Mouse (Mus musculus) gastrocnemius, postnatal 36 days (tissue): ENCODE results near the gene Dock10. TPM values are rescaled to one million over a fixed set of nuclear protein-coding genes. Genes with fewer than 3 reads are reported as not detected.

ENCODE experiments used
- DNase-seq, 2 experiments: peaks; one replicate each; pipeline ENCODE4 v3.0.0; 2022
- intact Hi-C: fragments of 180-260 bp; cut with DNase I; formaldehyde crosslinking; loops from one replicate; pipeline ENCODE4 v1.15.1; 2025
- total RNA-seq, 2 experiments: library from RNA; stranded (reverse); gene quantifications; 2 replicates each; pipeline ENCODE4 v1.2.3; 2021

Dock10 gene
- total RNA-seq, 2 experiments from 2014 or later = 2.7 to 3.5 TPM

DNA sequence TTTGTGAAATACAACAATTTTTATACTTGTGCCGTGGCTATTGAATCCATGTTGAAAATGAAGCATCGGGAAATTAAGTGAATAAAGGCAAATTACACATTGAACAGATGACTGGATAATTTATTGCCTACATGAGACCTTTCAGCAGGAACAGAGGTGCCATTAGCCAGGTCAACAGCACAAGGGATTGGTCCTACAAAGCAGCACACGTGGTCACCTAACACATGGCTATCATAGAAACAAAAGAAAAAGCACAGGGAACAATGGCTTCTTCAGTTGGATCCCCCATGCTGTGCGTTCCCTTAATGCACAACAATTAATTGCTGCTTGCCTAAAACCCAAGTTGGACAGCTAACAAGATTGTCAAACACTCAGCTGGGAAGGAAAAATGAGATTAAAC lies 133.8 kb downstream of the Dock10 start:
- no peak for DNase-seq
- intact Hi-C loops = no loop called here

DNA sequence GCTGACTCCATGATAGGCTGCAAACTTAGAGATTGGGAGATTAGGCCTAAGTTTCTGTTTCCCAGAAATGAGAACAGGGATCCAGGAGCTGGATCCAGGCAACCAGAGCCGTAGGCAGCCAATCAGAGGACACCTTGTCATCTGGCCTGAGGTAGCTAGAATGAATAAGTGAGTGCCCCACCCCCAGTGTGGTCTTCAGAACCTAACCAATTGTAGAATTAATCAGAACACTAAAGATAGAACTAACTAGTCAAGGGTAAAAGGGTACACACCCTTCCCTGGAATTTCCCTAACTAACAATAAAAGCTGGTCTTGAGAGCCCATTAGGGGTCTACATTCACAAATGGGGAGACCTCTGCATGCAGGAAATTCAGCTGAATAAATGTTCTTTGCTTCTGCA lies 135.7 kb downstream of the Dock10 start:
- no peak for DNase-seq
- intact Hi-C loops = no loop called here

DNA sequence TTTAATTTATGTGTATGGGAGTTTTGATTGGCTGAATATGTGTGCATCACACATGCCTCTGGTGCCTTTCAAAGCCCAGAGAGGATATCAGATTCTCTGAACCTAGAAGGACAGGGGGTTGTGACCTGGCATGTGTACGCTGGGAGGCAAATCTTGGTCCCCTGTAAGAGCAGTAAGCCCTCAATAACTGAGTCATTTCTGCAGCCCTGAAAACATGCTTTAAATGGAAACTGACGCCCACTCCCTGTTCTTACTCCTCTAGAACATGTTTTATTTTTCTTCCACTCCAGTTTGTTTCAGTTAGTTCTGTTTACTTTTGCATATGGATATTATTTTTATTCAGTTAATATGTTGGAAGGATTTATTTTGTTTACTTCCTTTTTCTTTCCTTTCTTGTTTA lies 139.2 kb downstream of the Dock10 start:
- no peak for DNase-seq
- intact Hi-C loops = no loop called here

DNA sequence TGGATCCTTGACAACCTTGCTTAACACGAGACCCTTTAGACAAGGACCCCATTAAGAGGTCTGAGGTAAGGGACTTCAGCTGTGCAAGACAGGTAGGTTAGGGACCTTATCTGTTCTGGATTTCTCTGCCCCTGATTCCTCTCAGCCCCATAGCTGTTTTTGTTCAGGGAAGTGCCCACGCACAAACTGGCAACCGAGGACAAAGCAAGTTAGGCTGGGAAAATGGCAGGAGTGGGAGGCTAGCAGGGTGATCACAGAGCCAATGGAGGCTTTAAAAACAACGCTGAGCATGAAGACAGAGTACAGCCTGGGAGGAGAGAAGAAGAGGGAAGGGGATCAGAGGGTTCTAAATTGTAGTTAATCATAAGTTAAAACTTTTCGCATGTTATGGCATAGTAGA lies 141.7 kb downstream of the Dock10 start:
- no peak for DNase-seq
- intact Hi-C loops = no loop called here

DNA sequence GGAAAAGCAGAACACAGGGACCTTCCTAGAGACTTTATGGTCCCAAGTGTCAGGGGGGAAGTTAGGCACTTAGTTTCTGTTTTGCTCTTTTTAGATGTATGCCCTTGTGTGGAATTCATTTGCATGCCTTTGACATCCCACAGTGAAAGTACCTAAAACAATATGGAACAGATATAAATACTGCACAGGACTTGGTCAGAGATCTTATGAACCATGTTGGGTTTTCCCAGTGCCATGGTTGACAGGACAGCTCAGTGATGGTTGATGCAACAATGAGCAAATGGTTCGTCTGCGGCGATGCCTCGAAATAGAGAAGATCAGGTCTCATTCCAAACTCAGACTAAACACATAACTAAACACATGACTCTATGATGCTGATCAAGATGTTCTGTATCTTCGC lies 143.6 kb downstream of the Dock10 start:
- intact Hi-C loops = no loop called here
- DNase-seq = no peak

DNA sequence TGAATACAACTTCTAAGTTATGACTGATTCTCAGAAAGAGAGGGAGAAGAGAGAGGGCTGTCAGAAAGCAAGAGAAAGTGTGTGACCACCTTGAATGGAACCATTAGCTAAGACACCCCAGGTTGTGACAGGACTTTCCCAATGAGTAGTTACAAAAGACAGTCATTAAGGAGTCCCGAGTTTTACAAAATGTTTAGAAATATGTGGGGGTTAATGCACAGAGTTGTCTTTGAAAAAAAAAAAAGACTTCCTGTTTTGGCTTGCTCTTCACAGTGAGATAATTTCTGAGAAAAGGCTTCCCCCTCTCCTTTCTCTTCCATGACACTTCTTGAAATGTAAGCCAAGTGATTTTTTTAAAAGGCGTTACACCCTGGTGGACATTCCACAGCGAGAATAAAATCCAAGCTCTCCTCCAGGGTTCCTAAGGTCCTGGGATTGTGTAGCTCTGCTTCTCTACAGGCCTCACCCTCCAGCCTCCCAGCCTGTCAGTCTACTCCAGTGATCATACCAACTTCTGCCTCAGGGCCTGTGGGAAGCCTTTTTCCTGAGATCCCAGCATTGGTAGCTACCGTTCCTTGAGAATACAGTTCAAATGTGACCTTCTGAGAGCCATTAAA lies 144.8 kb downstream of the Dock10 start:
- DNase-seq = no peak
- intact Hi-C loops = no loop called here

DNA sequence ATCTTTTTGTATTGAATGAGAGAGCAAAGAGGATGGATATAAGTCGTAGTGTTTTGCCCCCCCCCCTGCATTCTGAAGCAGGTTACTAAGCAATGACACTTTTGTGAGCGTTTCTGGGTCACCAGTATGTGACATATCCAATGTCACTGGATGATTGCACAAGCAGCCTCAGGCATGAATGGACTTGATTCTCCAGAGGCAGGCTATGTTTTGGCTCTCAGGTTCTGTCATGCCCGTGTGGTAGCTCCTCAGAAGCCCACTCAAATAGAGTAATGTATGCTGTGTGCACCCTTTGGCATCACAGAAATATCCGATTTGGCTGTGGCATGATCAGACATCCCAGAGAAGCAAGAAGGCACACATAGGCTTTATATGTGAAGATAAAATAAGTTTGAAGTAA lies 150.8 kb downstream of the Dock10 start:
- no peak for DNase-seq
- intact Hi-C loops = no loop called here

DNA sequence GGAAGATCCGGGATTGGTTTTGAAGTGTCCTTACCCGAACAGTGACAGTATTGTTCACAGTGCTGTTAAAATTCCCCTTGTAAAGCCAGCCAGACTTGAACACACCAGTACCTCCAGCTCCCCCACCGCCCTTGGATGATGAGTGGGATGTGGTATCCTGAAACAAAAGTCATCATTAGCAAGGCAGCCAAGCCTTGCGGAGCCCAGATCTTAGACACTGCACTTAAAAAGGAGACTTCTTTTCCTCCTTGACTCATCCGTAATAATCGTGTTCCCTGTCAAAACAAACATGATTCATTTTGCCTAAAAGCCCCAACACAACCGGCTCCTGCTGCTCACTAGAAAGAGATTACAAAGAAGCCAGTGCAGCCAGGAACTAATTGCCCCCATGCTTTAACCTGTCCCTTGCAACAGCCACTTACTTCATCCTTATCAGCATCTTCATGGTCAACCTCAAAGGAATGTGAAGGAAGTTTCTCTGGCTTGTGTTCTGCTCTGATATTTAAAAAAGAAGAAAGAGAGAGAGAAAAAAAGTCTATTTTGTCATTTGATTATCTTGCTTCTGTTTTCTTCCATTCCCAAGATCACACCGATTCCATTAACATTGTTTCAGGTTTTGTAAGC lies 152.1 kb downstream of the Dock10 start:
- no peak for DNase-seq
- intact Hi-C loops = no loop called here

DNA sequence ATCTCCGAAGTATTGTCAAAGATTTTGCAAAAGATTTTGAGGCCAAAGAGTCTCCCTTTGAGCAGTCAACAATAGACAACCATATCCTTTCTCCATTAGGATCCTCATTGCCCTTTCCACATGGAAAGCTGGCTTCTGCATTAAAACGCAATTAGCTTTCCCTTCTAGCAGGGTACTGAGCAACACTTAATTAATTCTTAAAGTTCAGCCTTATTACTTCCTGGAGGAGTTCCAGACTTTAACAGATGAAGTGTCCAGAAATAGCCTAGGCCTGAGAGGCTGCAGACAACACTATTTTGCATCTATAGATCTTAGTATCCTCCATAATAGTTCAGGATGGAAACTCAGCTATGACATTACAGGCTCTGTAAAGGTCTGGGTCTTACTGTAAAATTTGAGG lies 154.0 kb downstream of the Dock10 start:
- intact Hi-C loops = no loop called here
- no peak for DNase-seq

DNA sequence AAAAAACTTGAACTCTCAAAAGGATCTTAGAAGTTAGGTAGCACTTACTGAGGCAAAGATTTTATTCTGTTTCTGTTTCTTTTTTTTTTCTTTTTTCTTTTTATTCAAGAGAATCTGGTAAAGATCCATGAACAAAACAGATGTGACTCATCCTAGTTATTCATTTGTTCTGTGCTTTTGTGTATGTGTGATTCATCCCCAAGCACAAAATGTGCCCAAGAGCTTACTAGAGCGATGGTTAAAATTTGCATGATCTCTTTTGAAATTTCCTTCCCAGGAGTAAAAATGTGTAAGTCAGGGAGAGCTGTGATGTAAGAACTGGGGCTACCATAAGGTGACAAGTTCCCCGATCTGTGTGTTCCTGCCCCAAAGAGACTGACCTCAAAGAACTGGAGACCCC lies 155.2 kb downstream of the Dock10 start:
- intact Hi-C loops = no loop called here
- no peak for DNase-seq

DNA sequence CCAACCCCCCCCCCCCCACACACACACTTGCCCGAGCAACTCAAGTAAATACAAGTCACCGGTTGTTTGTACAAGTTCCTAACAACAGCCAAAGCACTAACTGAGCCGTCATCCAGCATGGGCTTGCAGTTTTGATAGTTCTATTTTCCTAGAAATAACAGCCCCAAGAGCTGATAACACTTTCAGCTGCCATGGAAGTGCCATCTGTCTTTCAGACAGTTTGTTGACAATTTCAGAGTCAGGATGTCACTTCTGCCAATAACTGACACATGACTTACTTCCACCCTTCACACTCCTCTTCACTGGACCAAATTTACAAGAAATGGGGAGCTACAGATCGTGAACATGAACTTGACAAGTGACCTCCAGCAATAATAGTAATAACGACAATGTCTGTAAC lies 175.0 kb downstream of the Dock10 start:
- intact Hi-C loops = no loop called here
- DNase-seq = no peak

DNA sequence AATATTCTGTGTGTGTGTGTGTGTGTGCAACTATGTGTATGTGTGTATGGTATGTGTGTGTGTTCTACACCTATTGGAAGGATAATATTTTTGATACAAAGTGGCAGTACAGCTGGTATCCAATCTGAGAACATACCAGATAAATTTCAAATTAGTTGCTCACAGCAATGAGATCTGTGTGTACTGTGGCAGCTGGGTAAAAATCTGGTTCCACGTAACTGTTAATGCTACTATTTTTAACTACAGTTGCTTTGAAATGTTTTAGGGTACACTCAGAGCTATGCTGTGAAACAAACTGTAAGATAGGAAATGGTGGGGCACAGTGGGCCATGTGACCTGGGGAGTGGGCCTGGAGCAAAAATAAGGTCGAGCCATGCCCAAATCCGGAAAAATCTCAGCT lies 176.1 kb downstream of the Dock10 start:
- no peak for DNase-seq
- intact Hi-C loops = no loop called here

DNA sequence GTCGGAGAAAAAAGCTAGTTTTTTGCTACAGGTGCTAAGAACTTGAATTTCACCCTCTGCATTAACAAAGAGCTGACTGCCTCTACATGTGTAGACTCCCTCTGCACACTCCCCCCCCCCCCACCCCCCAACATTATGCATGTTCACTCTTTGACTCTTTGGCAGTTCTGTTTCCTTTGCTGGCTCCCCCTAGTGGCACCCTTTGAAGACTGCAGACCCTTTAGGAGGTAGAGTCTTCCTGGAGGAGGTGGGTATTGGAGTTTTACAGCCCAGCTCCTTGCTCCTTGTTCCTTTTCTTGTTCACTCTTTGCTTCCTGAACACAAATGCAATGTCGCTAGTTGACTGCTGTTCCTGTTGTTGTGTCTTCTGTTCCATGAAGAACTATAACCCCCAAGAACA lies 181.4 kb downstream of the Dock10 start:
- intact Hi-C loops = no loop called here
- no peak for DNase-seq

DNA sequence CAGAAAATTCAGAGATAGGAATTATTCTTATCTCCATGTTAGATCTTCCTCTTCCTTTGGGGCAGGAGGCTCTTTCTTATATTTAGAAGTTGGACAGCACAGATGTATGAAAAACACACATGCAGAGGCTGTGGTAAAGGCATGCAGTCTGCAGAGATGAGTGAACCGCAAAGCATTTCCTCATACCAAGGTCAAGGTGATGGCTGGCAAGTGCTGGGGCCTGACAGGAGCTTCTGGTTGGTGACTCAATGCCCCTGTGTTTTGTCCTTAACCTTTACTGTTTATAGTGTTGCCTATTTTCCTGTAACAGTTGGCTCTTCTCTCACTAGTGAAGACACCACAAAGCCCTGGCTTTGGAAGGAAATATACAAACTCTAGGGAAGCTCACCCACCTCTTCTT lies 201.9 kb downstream of the Dock10 start:
- intact Hi-C loops = no loop called here
- DNase-seq = no peak

DNA sequence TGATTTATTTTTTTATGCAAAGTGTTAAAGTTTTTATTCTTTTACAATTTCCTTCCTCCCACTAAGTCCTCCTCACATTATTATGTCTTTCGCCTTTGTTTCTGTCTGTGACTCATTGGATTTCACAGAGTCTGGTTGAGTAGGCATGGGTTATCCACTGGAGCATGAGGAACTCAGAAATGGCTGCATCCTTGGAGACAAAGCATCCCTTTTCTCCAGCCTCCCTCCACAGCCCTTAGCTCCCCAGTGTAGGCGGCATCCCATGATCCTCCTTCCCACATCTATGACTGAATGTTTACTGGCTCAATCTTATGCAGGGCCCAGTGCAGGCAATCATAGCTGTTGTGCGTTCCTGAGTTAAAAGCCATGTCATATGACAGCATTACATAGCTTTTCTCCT lies 216.8 kb downstream of the Dock10 start:
- intact Hi-C loops = no loop called here
- DNase-seq = no peak

DNA sequence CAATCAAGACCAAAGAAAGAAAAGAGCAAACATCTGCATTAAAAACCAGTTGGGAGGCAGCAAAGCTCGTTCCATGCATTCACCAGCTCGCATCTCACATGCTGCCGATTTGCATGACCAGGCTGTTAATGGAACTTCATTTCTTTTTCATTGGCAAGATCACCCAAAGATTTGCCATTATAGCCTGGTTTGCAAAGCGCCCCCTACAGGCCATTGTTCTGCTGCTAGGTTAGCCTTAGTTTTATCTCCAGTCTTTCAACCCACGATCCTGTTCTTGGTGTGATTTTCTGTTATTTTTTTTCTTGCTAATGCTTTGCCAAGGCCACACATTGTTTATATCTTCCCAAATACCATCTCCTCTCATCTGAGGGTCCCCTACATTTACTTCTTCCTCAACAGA lies 236.1 kb downstream of the Dock10 start:
- intact Hi-C loops = no loop called here
- DNase-seq = no peak

DNA sequence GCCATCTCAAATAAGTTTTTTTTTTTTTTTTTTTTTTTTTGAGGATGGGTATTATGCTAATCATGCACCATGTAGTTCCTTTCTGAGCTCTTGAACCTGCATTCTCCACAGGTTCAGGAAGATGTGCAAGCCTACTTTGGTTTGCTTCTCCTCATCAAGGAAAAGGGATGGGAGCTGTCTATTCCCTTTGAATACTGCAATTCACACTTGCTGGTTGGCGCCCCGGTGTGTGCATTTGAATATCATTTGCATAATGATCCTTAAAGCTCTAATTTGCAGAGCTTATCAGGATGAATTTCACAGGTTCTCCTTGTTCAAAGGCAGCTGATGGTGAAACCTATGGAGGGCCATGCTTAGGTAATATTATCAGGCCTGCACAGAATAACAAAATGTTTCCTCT lies 237.9 kb downstream of the Dock10 start:
- intact Hi-C loops = no loop called here
- DNase-seq = no peak

DNA sequence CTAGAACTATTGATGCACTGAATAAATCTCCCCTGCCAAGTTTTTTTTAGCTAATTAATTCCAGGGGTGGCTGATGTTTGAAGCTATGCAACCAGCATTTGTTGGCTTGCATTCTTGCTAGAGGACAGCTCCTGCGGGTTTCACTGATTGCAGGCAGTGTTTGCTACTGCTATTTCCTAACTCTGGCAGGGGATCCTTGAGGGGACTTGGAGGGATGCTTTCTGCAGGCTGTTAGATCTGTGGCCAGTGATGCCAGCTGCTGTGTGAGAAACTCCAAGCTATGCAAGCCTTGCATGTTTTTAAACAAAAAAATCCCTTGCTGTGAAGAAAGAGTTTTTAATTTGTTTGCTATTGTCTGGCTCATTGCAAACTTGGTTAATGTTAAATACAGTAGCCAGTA lies 238.4 kb downstream of the Dock10 start:
- no peak for DNase-seq
- intact Hi-C loops = no loop called here

DNA sequence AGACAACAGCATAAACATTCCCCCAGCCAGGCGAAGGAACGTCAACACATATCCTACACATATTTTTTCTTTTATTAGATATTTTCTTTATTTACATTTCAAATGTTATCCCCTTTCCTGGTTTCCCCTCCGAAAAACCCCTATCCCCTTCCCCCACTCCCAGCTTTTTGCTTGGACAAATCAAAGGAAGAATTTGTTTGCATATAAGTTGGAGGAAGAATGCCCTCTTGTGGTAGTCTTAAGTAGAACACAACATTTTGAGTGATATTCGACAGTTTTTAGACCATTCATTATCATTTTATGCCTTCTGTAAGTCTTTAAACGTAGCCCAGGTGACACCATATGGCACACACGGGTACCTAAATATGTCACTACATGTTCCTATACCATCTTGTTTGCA lies 242.5 kb downstream of the Dock10 start:
- intact Hi-C loops = no loop called here
- DNase-seq = no peak

DNA sequence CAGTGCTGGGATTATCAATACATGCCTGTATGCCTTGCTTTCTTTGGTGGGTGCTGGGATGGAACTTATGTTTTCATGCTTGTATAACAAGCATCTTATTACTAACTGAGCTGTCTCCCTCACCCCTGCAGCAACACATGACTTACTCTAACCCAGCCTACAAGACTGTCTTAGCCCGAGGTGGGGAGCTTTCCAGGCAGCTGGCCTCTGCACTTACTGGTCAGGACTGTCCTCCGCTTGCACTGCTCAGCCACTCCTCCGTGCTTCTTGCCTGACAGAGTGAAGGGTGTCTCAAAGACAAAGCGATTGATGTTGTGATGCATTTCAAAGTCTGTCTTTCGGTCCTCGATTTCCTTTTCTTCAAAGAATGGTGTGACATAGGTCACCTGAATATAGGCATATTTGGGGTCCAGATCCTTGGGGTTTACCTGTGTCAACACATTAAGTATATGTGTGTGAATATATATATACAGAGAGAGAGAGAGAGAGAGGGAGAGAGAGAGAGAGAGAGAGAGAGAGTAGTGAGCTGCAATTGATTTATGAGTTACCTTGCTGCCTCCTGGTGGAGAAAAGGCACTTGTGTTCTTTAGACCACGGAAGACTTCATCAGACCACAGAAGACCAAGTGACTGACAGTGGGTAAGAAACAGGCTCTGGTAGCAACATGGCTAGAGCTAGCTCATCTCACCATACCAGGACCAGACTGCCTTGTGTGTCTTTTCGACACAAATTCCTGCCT lies 245.9 kb downstream of the Dock10 start:
- intact Hi-C loops = loop anchor here (5.0 kb wide), 1 partner anchor 330 kb away; no protein-coding TSS in a partner anchor
- DNase-seq = no peak

DNA sequence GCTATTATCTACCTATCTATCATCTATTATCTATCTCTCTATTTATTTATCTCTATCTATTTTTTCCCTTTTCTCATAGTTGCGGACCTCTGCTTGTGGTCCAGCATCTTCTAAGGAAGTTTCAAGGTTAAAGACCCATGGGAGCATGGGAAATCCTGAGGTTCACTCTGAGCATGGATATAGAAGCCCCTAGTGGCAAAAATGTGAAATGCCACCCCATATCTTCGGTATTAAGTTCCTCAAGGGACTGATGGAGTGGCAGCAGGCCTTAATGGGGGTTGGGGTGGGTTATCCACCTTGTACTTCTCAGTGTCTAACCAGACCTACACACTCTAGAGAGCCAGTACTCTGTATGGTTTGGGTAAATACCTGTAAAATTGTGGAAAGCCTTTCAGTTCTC lies 253.6 kb downstream of the Dock10 start:
- intact Hi-C loops = no loop called here
- no peak for DNase-seq

DNA sequence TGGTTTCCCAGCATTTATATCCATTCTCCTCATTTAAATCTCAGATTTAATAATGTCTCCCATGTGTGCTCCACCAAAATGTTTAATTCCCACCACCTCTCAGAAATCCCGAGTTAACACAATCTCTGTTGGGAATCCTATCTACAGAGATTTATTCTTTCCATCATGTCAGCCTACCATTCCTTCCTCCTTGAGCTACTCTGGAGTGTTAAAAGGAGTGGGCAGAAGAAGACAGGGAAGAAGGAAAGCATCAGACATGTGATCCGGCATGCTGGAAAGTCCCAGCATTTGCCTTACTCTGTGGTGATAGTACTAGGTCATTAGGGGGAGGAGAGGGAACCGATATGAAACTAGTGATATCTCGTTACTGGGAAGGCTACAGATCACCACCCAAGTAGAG lies 254.2 kb downstream of the Dock10 start:
- intact Hi-C loops = no loop called here
- DNase-seq = no peak
